Mouse (Mus musculus) heart, embryonic 15.5 days (tissue): ENCODE data around the gene Itpr3. TPM values are rescaled to one million over a fixed set of nuclear protein-coding genes. Genes with fewer than 3 reads are reported as not detected.

Experiments used
- ATAC-seq: fragments of 200-750 bp; cut with Nextera tagmentation; replicated peaks from 2 replicates; pipeline ENCODE4 v1.8.0; 2017; ENCODE audit warnings: low read depth, moderate TSS enrichment; ENCODE audit not compliant: insufficient number of reproducible peaks, insufficient read depth, low FRiP score
- H3K27ac ChIP-seq: fragments of 300-500 bp; sonication (generic); 2 replicates; pipeline ENCODE4 v1.5.1; 2015; ENCODE audit warnings: mild to moderate bottlenecking, inconsistent platforms
- H3K27me3 ChIP-seq: fragments of 300-500 bp; sonication (generic); 2 replicates; pipeline ENCODE4 v1.6.1; 2015; ENCODE audit warnings: inconsistent platforms
- H3K36me3 ChIP-seq: fragments of 300-500 bp; sonication (generic); 2 replicates; pipeline ENCODE4 v1.6.1; 2015; ENCODE audit warnings: mild to moderate bottlenecking, inconsistent platforms
- H3K4me1 ChIP-seq: fragments of 300-500 bp; sonication (generic); replicated peaks from 2 replicates; pipeline ENCODE4 v1.6.1; 2015; ENCODE audit warnings: inconsistent platforms
- H3K4me2 ChIP-seq: fragments of 300-500 bp; sonication (generic); 2 replicates; pipeline ENCODE4 v1.6.1; 2015; ENCODE audit warnings: inconsistent platforms, mild to moderate bottlenecking, moderate library complexity
- H3K4me3 ChIP-seq: fragments of 300-500 bp; sonication (generic); 2 replicates; pipeline ENCODE4 v1.5.1; 2015; ENCODE audit warnings: mild to moderate bottlenecking, inconsistent platforms
- H3K9ac ChIP-seq: fragments of 300-500 bp; sonication (generic); 2 replicates; pipeline ENCODE4 v1.6.1; 2015; ENCODE audit warnings: mild to moderate bottlenecking, inconsistent platforms
- H3K9me3 ChIP-seq: fragments of 300-500 bp; sonication (generic); replicated peaks from 2 replicates; pipeline ENCODE4 v1.6.1; 2016; ENCODE audit warnings: inconsistent platforms
- WGBS: fragments of 180-500 bp; shearing (Covaris S2); methylation state at CpG from one replicate; pipeline ENCODE4 v1.1.7; 2015; ENCODE audit warnings: mixed read lengths; 5-methylcytosine and 5-hydroxymethylcytosine counted together
- polyA plus RNA-seq: library from polyadenylated mRNA; unstranded; fragments of >200 nt; fragmentation: Nextera tagmentation; extraction: Ambion mirVana; gene quantifications from 2 replicates; pipeline ENCODE4 v1.2.1, GENCODE M21; 2015

Itpr3 gene
- polyA plus RNA-seq, 1 experiment from 2014 or later = 1.4 TPM

DNA sequence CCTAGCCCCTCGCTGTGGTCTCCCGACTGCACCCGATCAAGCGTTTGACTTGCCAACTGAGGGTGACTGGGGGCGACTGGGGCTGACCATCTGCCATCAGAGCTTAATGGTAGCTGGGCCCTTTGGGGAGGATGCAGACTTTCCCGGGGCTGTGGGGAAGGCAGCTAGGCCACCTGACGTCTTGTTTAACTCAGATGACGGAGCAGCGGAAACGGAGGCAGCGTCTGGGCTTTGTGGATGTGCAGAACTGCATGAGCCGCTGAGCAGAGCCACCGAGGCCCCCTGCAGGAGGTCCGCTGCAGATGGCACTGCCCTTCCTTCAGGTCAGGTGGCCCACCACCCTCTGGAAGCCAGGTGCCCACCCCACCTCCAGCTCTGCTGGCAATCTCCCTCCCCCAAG lies 64.2 kb downstream of the Itpr3 start:
- peaks cover 15% of the 10 kb centered on the region for H3K4me1 ChIP-seq
- H3K9ac ChIP-seq = no peak overlapping the region
- H3K4me2 ChIP-seq = no peak overlapping the region
- H3K27ac ChIP-seq = no peak overlapping the region
- WGBS = 63% methylated on average over 14 of the region's 14 CpGs
- no peaks in the 10 kb centered on the region for H3K9me3 ChIP-seq
- peaks cover 22% of the 10 kb centered on the region for H3K36me3 ChIP-seq
- H3K4me3 ChIP-seq = no peak overlapping the region
- ATAC-seq = no peak
- H3K27me3 ChIP-seq = peaks cover 3% of the 10 kb centered on the region; the same call in 1 of the 2 replicates

GRCm38 (mm10) chr17:27121781-27122180 lies 64.7 kb downstream of the Itpr3 start:
- 87% methylated on average over 7 of the region's 7 CpGs for WGBS
- H3K27me3 ChIP-seq = peaks cover 3% of the 10 kb centered on the region; the same call in 1 of the 2 replicates
- no peak overlapping the region for H3K4me3 ChIP-seq
- H3K4me2 ChIP-seq = no peak overlapping the region
- peaks cover 22% of the 10 kb centered on the region for H3K36me3 ChIP-seq
- H3K4me1 ChIP-seq = peaks cover 15% of the 10 kb centered on the region
- no peak for ATAC-seq
- H3K27ac ChIP-seq = no peak overlapping the region
- H3K9ac ChIP-seq = no peak overlapping the region
- H3K9me3 ChIP-seq = no peaks in the 10 kb centered on the region

DNA sequence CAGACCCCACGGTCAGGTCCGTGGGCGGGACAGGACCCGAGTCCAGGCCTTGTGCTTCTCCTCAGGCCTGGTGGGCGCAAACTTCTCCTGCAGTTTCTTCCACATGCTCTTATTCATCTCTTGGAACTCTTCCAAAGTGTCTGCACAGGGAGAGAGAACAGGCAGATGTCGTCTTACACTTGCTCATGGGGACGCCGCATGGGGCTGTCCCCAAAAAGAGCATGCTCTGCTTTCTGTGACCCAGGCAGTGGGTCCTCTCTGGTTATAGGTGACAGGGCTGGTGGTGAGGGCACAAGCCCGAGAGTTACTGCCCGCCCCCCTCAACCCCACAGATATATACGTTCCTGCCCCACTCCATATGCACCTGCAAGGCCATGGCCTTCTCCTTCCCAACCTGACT lies 65.6 kb downstream of the Itpr3 start:
- Histone ChIP-seq H3K9me3 (no peaks in the 10 kb centered on the region), H3K27me3 (peaks cover 3% of the 10 kb centered on the region; the same call in 1 of the 2 replicates), H3K27ac (no peak overlapping the region), H3K4me3 (no peak overlapping the region), H3K36me3 (peaks cover 22% of the 10 kb centered on the region), H3K4me2 (no peak overlapping the region), H3K4me1 (peaks cover 15% of the 10 kb centered on the region), H3K9ac (no peak overlapping the region)
- 74% methylated on average over 11 of the region's 11 CpGs for WGBS
- no peak for ATAC-seq

GRCm38 (mm10) chr17:27123103-27123502 lies 66.0 kb downstream of the Itpr3 start:
- Histone ChIP-seq H3K27ac (no peak overlapping the region), H3K36me3 (peaks cover 22% of the 10 kb centered on the region), H3K4me1 (peaks cover 15% of the 10 kb centered on the region), H3K27me3 (peaks cover 3% of the 10 kb centered on the region; the same call in 1 of the 2 replicates), H3K4me3 (no peak overlapping the region), H3K4me2 (no peak overlapping the region), H3K9me3 (no peaks in the 10 kb centered on the region), H3K9ac (no peak overlapping the region)
- no peak for ATAC-seq
- WGBS = 65% methylated on average over 2 of the region's 2 CpGs

- H3K36me3 ChIP-seq = peaks cover 22% of the 10 kb centered on the region
- H3K4me1 ChIP-seq = peaks cover 15% of the 10 kb centered on the region
- peaks cover 3% of the 10 kb centered on the region; the same call in 1 of the 2 replicates for H3K27me3 ChIP-seq
- H3K9ac ChIP-seq = no peak overlapping the region
- ATAC-seq = no peak
- WGBS = 86% methylated on average over 7 of the region's 7 CpGs
- no peaks in the 10 kb centered on the region for H3K9me3 ChIP-seq
- H3K4me3 ChIP-seq = no peak overlapping the region
- no peak overlapping the region for H3K27ac ChIP-seq
- no peak overlapping the region for H3K4me2 ChIP-seq
Observed at GRCm38 (mm10) chr17:27123813-27124375, 66.8 kb downstream of the Itpr3 start.

GRCm38 (mm10) chr17:27125185-27125584 lies 68.1 kb downstream of the Itpr3 start:
- 39% methylated on average over 12 of the region's 12 CpGs for WGBS
- Histone ChIP-seq H3K9ac (no peak overlapping the region), H3K27me3 (no peaks in the 10 kb centered on the region), H3K27ac (no peak overlapping the region), H3K36me3 (peaks cover 22% of the 10 kb centered on the region), H3K4me1 (peaks cover 21% of the 10 kb centered on the region), H3K4me3 (no peak overlapping the region), H3K9me3 (no peaks in the 10 kb centered on the region), H3K4me2 (no peak overlapping the region)
- no peak for ATAC-seq

DNA sequence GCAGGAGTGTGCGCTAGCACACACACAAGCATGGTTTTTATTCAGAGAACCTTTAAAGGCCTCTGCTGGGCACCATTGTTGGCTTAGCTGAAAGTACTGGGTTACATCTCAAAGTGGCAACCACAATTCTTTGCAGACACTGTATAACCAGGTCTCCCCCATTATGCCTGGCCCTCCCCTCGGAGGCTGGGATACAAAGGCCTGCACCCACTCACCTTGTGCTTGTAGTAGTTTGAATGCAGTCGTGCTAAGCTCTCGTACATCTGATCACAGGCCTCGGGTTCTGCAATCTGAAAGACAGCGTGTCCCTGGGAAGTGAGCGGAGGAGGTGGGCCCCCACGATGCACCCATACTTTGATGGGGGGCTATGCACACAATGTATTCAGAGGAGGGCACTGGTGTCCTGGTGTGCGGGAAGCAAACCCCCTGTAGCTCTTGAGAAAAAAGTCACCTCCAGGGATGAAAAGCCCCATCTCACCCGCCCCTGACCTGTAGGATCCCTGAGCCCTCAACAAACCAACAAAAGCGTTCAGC lies 68.6 kb downstream of the Itpr3 start:
- Histone ChIP-seq H3K36me3 (peaks cover 22% of the 10 kb centered on the region), H3K4me2 (no peak overlapping the region), H3K9ac (no peak overlapping the region), H3K4me3 (no peak overlapping the region), H3K27ac (no peak overlapping the region), H3K27me3 (no peaks in the 10 kb centered on the region), H3K4me1 (peaks cover 17% of the 10 kb centered on the region), H3K9me3 (no peaks in the 10 kb centered on the region)
- no peak for ATAC-seq
- 85% methylated on average over 11 of the region's 11 CpGs for WGBS

- no peak for ATAC-seq
- no peak overlapping the region for H3K9ac ChIP-seq
Observed at GRCm38 (mm10) chr17:27126974-27127373, 69.9 kb downstream of the Itpr3 start.

GRCm38 (mm10) chr17:27128189-27128588 lies 71.1 kb downstream of the Itpr3 start:
- Histone ChIP-seq H3K4me3 (no peak overlapping the region), H3K9ac (no peak overlapping the region), H3K9me3 (no peaks in the 10 kb centered on the region), H3K27me3 (no peaks in the 10 kb centered on the region), H3K4me1 (peaks cover 19% of the 10 kb centered on the region), H3K27ac (no peak overlapping the region), H3K36me3 (peaks cover 9% of the 10 kb centered on the region), H3K4me2 (no peak overlapping the region)
- no peak for ATAC-seq
- 82% methylated on average over 5 of the region's 5 CpGs for WGBS

More at GRCm38 (mm10) chr17:27126974-27127373, 69.9 kb downstream of the Itpr3 start:
- WGBS = 85% methylated on average over 10 of the region's 10 CpGs
- Histone ChIP-seq H3K4me3 (no peak overlapping the region), H3K4me1 (peaks cover 12% of the 10 kb centered on the region; the same call in 1 of the 2 replicates), H3K36me3 (peaks cover 19% of the 10 kb centered on the region), H3K27ac (no peak overlapping the region), H3K27me3 (no peaks in the 10 kb centered on the region), H3K9me3 (no peaks in the 10 kb centered on the region), H3K4me2 (no peak overlapping the region)

DNA sequence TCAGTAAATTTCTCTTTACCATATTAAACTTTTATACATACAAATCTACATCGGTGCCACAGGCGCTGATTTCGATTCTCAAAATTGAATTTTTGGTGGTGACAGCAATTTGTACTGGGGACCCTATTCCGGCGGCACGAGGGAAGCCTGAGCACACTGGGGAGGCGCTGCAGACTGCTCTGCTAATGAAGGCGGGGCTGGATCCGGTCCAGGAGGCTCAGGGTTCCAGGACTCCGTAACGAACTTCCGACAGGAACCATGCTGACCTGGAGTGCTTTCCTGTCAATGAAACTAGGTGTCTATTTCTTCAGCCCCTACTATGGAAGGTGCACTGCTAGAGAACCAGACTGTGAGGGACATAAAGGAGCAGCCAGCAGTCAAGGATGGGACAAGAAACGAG lies 72.2 kb downstream of the Itpr3 start:
- Histone ChIP-seq H3K4me3 (no peak overlapping the region), H3K36me3 (no peaks in the 10 kb centered on the region; the same call in 1 of the 2 replicates), H3K9me3 (no peaks in the 10 kb centered on the region), H3K27ac (no peak overlapping the region), H3K9ac (no peak overlapping the region), H3K27me3 (no peaks in the 10 kb centered on the region), H3K4me1 (peaks cover 22% of the 10 kb centered on the region), H3K4me2 (no peak overlapping the region)
- no peak for ATAC-seq
- WGBS = 77% methylated on average over 13 of the region's 13 CpGs

DNA sequence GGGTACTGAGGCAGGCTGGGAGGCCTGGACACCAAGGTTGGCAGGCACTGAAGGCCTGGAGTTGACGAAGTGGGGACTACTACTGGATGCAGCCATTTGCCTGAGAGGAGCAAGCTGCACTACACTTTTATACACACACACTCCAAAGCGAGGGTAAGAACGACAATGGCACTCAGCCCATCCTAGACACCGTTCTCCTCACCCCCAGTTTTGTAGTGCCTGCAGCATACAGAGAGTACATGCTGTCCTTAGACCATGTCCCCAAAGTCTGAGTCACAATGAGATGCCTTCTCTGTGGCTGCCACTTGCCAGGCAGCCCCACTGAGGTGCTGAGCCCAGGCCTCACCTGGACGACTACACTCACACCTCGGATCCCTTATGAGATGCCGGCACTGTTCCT lies 72.7 kb downstream of the Itpr3 start:
- no peak for ATAC-seq
- Histone ChIP-seq H3K4me3 (no peak overlapping the region), H3K9me3 (no peaks in the 10 kb centered on the region), H3K9ac (no peak overlapping the region), H3K4me1 (peaks cover 22% of the 10 kb centered on the region), H3K36me3 (no peaks in the 10 kb centered on the region; the same call in 1 of the 2 replicates), H3K27me3 (no peaks in the 10 kb centered on the region), H3K27ac (no peak overlapping the region), H3K4me2 (no peak overlapping the region)
- WGBS = 81% methylated on average over 7 of the region's 7 CpGs

DNA sequence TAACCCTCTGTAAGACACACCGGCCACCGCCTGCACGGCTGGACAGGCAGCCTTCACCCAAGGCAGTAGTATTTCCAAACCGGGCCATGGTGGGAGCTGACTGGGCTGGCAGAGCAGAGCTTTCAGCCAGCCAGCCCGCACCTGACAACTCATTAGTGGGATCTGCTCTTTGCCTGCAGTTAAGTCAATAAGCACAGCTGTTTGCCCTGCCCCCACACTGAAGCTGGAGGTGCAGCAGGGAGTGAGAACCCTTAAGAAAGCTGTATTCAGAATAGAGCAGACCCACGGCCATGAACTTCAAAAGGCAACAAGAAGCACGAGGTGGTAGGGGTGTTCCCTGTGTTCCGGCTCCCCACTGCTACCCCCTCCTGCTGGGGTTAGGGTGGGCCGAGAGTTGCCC lies 73.1 kb downstream of the Itpr3 start:
- Histone ChIP-seq H3K4me3 (no peak overlapping the region), H3K4me2 (no peak overlapping the region), H3K27ac (no peak overlapping the region), H3K9ac (no peak overlapping the region), H3K4me1 (peaks cover 20% of the 10 kb centered on the region), H3K9me3 (no peaks in the 10 kb centered on the region), H3K27me3 (no peaks in the 10 kb centered on the region), H3K36me3 (no peaks in the 10 kb centered on the region; the same call in 1 of the 2 replicates)
- WGBS = 60% methylated on average over 9 of the region's 9 CpGs
- no peak for ATAC-seq
